Mouse (Mus musculus): ENCODE results near the gene Mpped2. TPM values are rescaled to one million over a fixed set of nuclear protein-coding genes. Genes with fewer than 3 reads are reported as not detected.
A peak's percentile ranks its signal among the peaks of the same experiment; 100 is the strongest.

Gene Mpped2
- total and polyA plus RNA-seq, 2 experiments from 2014 or later, result 39.1 to 80.0 TPM

GRCm38 (mm10) chr2:106696372-106696771, 3.3 kb downstream of the Mpped2 start:
- no peaks in the 10 kb centered on the region; the same call in 1 of the 2 replicates for H3K36me3 ChIP-seq (ENCODE audit: insufficient read depth, low read length)
- DNase-seq (ENCODE audit: low spot score), result no peak
- no peaks in the 10 kb centered on the region for H3K9me3 ChIP-seq (ENCODE audit: low read length)
- no peaks in the 10 kb centered on the region for H3K4me1 ChIP-seq (ENCODE audit: insufficient read depth, low read length)
- no peak overlapping the region for H3K27ac ChIP-seq
- H3K4me3 ChIP-seq (ENCODE audit: low read length), result peak overlapping the region; percentile 92; the same call in 1 of the 2 replicates
- peak overlapping the region; percentile 97 for H3K4me2 ChIP-seq (ENCODE audit: low read depth, low read length)
- peak overlapping the region; percentile 91; the same call in 1 of the 2 replicates for H3K9ac ChIP-seq (replicated peaks; ENCODE audit: low read length)
- ATAC-seq, result no peak
- TF ChIP-seq CTCF (IDR thresholded peaks at IDR 0.05; ENCODE audit: low read depth), result no peak
- H3K27me3 ChIP-seq (ENCODE audit: insufficient read depth, low read length), result no peaks in the 10 kb centered on the region
- 75% methylated on average over 8 of the region's 8 CpGs for WGBS

DNA sequence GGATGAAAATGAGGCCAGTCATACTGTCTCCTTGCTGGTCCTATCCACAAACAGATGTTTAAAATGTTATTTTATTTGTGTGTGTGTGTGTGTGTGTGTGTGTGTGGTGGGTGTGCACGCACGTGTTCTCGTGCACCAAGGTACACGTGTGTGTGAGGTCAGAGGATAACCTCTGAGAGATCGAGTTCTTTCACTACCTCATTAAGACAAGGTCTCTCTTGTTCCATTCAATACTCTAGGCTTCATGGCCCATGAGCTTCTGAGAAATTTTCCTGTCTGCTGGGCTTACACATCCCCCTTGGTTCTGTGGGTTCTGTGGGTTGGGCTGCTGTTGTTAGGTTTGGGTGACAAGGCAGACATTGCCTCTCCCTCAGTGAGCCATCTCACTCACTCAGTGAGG, 12.6 kb downstream of the Mpped2 start:
- DNase-seq (ENCODE audit: low spot score), result no peak
- Histone ChIP-seq H3K4me3 (ENCODE audit: low read length) (no peak overlapping the region), H3K9ac (replicated peaks; ENCODE audit: low read length) (no peak overlapping the region), H3K36me3 (ENCODE audit: insufficient read depth, low read length) (no peaks in the 10 kb centered on the region), H3K27ac (no peak overlapping the region), H3K4me2 (ENCODE audit: low read depth, low read length) (no peak overlapping the region), H3K9me3 (ENCODE audit: low read length) (no peaks in the 10 kb centered on the region), H3K27me3 (ENCODE audit: insufficient read depth, low read length) (no peaks in the 10 kb centered on the region), H3K4me1 (ENCODE audit: insufficient read depth, low read length) (no peaks in the 10 kb centered on the region)
- no peak for TF ChIP-seq CTCF (IDR thresholded peaks at IDR 0.05; ENCODE audit: low read depth)
- 88% methylated on average over 5 of the region's 5 CpGs for WGBS
- no peak for ATAC-seq

GRCm38 (mm10) chr2:106707136-106707535, 14.1 kb downstream of the Mpped2 start:
- WGBS, result 84% methylated on average over 2 of the region's 2 CpGs
- ATAC-seq (no peak), DNase-seq (ENCODE audit: low spot score) (no peak)
- Histone ChIP-seq H3K9ac (replicated peaks; ENCODE audit: low read length) (no peak overlapping the region), H3K27ac (no peak overlapping the region), H3K9me3 (ENCODE audit: low read length) (no peaks in the 10 kb centered on the region), H3K27me3 (ENCODE audit: insufficient read depth, low read length) (no peaks in the 10 kb centered on the region), H3K36me3 (ENCODE audit: insufficient read depth, low read length) (no peaks in the 10 kb centered on the region), H3K4me3 (ENCODE audit: low read length) (no peak overlapping the region), H3K4me2 (ENCODE audit: low read depth, low read length) (no peak overlapping the region), H3K4me1 (ENCODE audit: insufficient read depth, low read length) (no peaks in the 10 kb centered on the region)
- TF ChIP-seq CTCF (IDR thresholded peaks at IDR 0.05; ENCODE audit: low read depth), result no peak

GRCm38 (mm10) chr2:106710862-106711477, 17.9 kb downstream of the Mpped2 start:
- no peak overlapping the region for H3K9ac ChIP-seq (replicated peaks; ENCODE audit: low read length)
- no peaks in the 10 kb centered on the region for H3K36me3 ChIP-seq (ENCODE audit: insufficient read depth, low read length)
- ATAC-seq (no peak), DNase-seq (ENCODE audit: low spot score) (no peak)
- H3K4me1 ChIP-seq (ENCODE audit: insufficient read depth, low read length), result 0 out of 2 replicates have a peak, but pooled peaks cover 2% of the 10 kb centered on the region
- no peak overlapping the region for H3K27ac ChIP-seq
- H3K4me3 ChIP-seq (ENCODE audit: low read length), result no peak overlapping the region
- WGBS, result 36% methylated on average over 7 of the region's 7 CpGs
- no peaks in the 10 kb centered on the region for H3K27me3 ChIP-seq (ENCODE audit: insufficient read depth, low read length)
- H3K4me2 ChIP-seq (ENCODE audit: low read depth, low read length), result no peak overlapping the region
- no peaks in the 10 kb centered on the region for H3K9me3 ChIP-seq (ENCODE audit: low read length)
- no peak for TF ChIP-seq CTCF (IDR thresholded peaks at IDR 0.05; ENCODE audit: low read depth)

- 70% methylated on average over 6 of the region's 6 CpGs for WGBS
- no peaks in the 10 kb centered on the region for H3K27me3 ChIP-seq (ENCODE audit: insufficient read depth, low read length)
- no peak overlapping the region for H3K4me3 ChIP-seq (ENCODE audit: low read length)
- DNase-seq (ENCODE audit: low spot score) (no peak), ATAC-seq (no peak)
- H3K9ac ChIP-seq (replicated peaks; ENCODE audit: low read length), result no peak overlapping the region
- no peaks in the 10 kb centered on the region for H3K9me3 ChIP-seq (ENCODE audit: low read length)
- no peak for TF ChIP-seq CTCF (IDR thresholded peaks at IDR 0.05; ENCODE audit: low read depth)
- no peak overlapping the region for H3K4me2 ChIP-seq (ENCODE audit: low read depth, low read length)
- no peaks in the 10 kb centered on the region for H3K36me3 ChIP-seq (ENCODE audit: insufficient read depth, low read length)
- no peak overlapping the region for H3K27ac ChIP-seq
- 0 out of 2 replicates have a peak, but pooled peaks cover 5% of the 10 kb centered on the region for H3K4me1 ChIP-seq (ENCODE audit: insufficient read depth, low read length)
These were observed 18.4 kb downstream of the Mpped2 start for GRCm38 (mm10) chr2:106711506-106711905.

DNA sequence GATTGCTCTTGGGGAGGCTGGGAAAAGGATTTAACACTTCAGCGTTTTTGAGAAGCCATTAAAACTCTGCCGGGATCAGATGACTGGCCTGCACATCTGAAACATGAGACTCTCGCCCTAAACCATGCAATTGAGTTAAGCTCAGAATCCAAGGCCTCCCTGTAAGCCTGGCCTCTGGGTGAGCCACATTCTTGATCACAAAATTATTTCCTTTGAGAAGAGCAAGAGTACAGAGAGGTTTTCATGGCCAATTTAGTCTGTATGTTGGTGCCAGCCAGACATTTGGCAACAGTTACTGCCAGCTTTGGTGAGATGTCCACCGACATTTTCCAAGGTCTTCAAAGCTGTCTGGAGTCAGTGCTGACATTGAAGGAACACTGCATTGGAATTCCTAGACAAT, 20.1 kb downstream of the Mpped2 start:
- Histone ChIP-seq H3K36me3 (ENCODE audit: insufficient read depth, low read length) (no peaks in the 10 kb centered on the region), H3K4me3 (ENCODE audit: low read length) (no peak overlapping the region), H3K4me2 (ENCODE audit: low read depth, low read length) (no peak overlapping the region), H3K27me3 (ENCODE audit: insufficient read depth, low read length) (no peaks in the 10 kb centered on the region), H3K27ac (no peak overlapping the region), H3K9ac (replicated peaks; ENCODE audit: low read length) (no peak overlapping the region), H3K4me1 (ENCODE audit: insufficient read depth, low read length) (0 out of 2 replicates have a peak, but pooled peaks cover 5% of the 10 kb centered on the region), H3K9me3 (ENCODE audit: low read length) (no peaks in the 10 kb centered on the region)
- TF ChIP-seq CTCF (IDR thresholded peaks at IDR 0.05; ENCODE audit: low read depth), result no peak
- ATAC-seq (no peak), DNase-seq (ENCODE audit: low spot score) (no peak)
- WGBS, result 36% methylated on average over 4 of the region's 4 CpGs

DNA sequence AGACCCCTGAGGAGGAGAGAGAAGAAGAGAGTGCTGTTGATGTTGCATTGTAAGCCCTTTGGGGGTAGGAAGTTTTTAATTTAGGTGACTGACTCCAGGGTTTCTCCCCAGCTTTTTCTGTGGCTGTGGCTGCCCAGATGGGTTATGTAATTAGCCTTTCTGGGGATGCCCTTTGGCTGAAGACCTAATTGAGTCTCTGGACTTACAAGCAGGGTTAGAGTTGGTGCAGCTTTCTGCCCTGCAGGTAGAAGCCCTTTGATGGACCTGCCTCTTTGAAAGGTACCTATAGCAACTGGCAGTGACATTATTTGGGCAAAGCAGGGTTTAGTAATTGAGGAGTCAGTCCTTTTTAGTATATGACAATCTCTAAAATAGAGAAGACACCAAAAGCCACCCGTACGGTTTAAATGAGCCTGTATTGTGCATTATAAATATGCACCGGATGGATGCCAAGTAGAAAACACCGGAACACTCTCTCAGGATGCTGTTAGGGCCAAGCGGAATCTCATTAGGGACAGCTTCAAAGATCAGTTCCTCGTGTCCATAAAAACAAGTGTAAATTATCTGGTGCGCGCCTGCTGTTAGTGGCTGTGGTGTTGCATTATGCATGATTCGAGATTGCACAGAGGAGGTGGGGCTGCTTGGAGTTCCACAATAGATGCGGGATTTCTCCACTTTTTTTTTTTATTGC, 22.8 kb downstream of the Mpped2 start:
- H3K9ac ChIP-seq (replicated peaks; ENCODE audit: low read length), result no peak overlapping the region
- ATAC-seq, result peak; percentile 44; the same call in 1 of the 2 replicates
- TF ChIP-seq CTCF (IDR thresholded peaks at IDR 0.05; ENCODE audit: low read depth), result no peak
- no peaks in the 10 kb centered on the region for H3K27me3 ChIP-seq (ENCODE audit: insufficient read depth, low read length)
- H3K4me1 ChIP-seq (ENCODE audit: insufficient read depth, low read length), result 0 out of 2 replicates have a peak, but pooled peaks cover 5% of the 10 kb centered on the region
- peak; percentile 47 for DNase-seq (ENCODE audit: low spot score)
- H3K27ac ChIP-seq, result no peak overlapping the region
- H3K4me2 ChIP-seq (ENCODE audit: low read depth, low read length), result peak overlapping the region; percentile 27
- WGBS, result 16% methylated on average over 10 of the region's 10 CpGs
- no peaks in the 10 kb centered on the region for H3K36me3 ChIP-seq (ENCODE audit: insufficient read depth, low read length)
- no peak overlapping the region for H3K4me3 ChIP-seq (ENCODE audit: low read length)
- no peaks in the 10 kb centered on the region for H3K9me3 ChIP-seq (ENCODE audit: low read length)

Measured in hindbrain, postnatal 0 days (tissue).